Mouse (Mus musculus): ENCODE data around the gene Taar8a. TPM values are rescaled to one million over a fixed set of nuclear protein-coding genes. Genes with fewer than 3 reads are reported as not detected.
A peak's percentile ranks its signal among the peaks of the same experiment; 100 is the strongest.
"Not testable (repeated sequence)": the region's sequence is repeated elsewhere in the genome, so short reads cannot be mapped to it uniquely, and the experiment has no call there.

Gene Taar8a
- polyA plus RNA-seq (2011; ENCODE audit: insufficient read length, low read depth, missing spikeins), result not detected in 2 replicates

DNA sequence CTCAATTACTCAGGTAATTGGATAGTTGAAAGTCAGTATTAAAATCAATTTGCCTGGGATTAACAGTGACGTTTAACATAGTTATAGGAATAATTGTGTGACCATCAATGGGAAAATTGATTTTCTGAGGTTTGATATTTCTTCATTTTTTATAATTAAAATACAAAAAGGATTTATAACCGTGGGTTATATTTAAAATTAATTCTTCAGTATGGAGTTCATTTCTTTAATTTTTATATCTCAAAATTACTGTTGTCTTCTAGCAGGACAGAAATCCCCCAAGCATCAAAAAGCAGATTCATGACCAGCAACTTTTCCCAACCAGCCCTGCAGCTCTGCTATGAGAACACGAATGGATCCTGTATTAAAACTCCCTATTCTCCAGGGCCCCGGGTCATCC lies at the start of gene Taar8a:
TSS of gene Taar8a (plus strand) at position 301 of the 400 bp plus-strand sequence.
- not testable (repeated sequence) for H3K4me1 ChIP-seq (ENCODE audit: control insufficient read depth, insufficient read depth, low read length); H3K4me3 ChIP-seq (ENCODE audit: insufficient read depth, low read length); H3K27ac ChIP-seq (ENCODE audit: insufficient read depth, low read length)

DNA sequence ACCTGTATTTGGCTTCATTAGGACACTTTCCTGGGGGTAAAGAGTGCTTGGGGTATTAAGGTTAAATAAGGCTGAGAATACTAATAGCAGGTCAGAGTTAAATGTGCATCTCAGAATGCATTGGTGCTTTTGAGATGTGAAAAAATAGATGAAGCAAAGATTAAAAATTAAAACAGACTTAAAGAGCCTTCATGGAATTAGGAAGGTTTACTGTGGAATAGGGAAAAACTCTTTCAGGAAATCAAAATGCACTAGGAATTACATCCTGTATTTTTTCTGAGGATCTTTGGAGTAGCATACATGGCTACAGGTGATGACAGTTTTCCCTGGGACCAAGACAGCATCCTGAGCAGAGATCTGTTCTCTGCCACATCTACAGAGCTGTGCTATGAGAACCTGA lies 49.4 kb upstream of the Taar8a start, which contains the start of gene Taar7d:
TSS of gene Taar7d (plus strand) at position 301 of the 400 bp plus-strand sequence.
- Histone ChIP-seq H3K27ac (ENCODE audit: insufficient read depth, low read length) (no peak within 1 kb of the TSS), H3K4me1 (ENCODE audit: control insufficient read depth, insufficient read depth, low read length) (no peaks in the 10 kb centered on the region)
- TF ChIP-seq CTCF (IDR thresholded peaks at IDR 0.05; ENCODE audit: borderline replicate concordance, insufficient read depth, low read length), result no peak
- no peak for TF ChIP-seq POLR2A (IDR thresholded peaks at IDR 0.05; ENCODE audit: low read depth, low read length)

DNA sequence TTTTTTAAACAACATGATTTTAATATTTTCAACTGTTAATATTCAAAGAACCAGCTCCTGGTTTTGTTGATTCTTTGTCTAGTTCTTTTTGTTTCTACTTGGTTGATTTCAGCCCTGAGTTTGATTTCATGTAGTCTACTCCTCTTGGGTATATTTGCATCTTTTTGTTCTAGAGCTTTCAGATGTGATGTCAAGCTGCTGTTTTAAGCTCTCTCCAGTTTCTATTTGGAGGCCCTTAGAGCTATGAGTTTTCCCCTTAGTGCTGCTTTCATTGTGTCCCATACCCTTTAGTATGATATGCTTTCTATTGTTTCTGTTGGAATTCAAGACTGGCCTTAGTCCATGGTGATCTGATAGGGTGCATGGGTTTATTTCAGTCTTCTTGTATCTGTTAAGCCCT lies 45.0 kb upstream of the Taar8a start:
- Histone ChIP-seq H3K4me1 (ENCODE audit: control insufficient read depth, insufficient read depth, low read length) (no peaks in the 10 kb centered on the region), H3K27ac (ENCODE audit: insufficient read depth, low read length) (no peak overlapping the region), H3K4me3 (ENCODE audit: insufficient read depth, low read length) (no peak overlapping the region)
- TF ChIP-seq CTCF (IDR thresholded peaks at IDR 0.05; ENCODE audit: borderline replicate concordance, insufficient read depth, low read length), result no peak
- no peak for TF ChIP-seq POLR2A (IDR thresholded peaks at IDR 0.05; ENCODE audit: low read depth, low read length)

More for the DNA sequence above, 49.4 kb upstream of the Taar8a start, which contains the start of gene Taar7d:
- no peak within 1 kb of the TSS for H3K4me3 ChIP-seq (ENCODE audit: insufficient read depth, low read length)

DNA sequence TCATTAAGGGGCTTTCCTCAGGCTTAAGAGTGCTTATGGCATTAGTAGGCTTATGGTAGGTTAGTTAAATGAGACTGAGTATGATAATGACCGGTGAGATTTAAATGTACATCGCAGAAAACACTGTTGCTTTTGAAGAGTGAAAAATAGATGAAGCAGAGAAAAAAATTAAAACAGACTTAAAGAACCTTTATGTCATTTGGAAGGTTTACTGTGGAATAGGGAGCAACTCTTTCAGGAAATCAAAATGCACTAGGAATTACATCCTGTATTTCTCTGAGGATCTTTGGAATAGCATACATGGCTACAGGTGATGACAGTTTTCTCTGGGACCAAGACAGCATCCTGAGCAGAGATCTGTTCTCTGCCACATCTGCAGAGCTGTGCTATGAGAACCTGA lies 39.0 kb upstream of the Taar8a start, which contains the start of gene Taar7e:
TSS of gene Taar7e (plus strand) at position 301 of the 400 bp plus-strand sequence.
- TF ChIP-seq POLR2A (IDR thresholded peaks at IDR 0.05; ENCODE audit: low read depth, low read length) (no peak), CTCF (IDR thresholded peaks at IDR 0.05; ENCODE audit: borderline replicate concordance, insufficient read depth, low read length) (no peak)
- no peak within 1 kb of the TSS for H3K4me3 ChIP-seq (ENCODE audit: insufficient read depth, low read length)
- no peak within 1 kb of the TSS for H3K27ac ChIP-seq (ENCODE audit: insufficient read depth, low read length)
- no peaks in the 10 kb centered on the region for H3K4me1 ChIP-seq (ENCODE audit: control insufficient read depth, insufficient read depth, low read length)

DNA sequence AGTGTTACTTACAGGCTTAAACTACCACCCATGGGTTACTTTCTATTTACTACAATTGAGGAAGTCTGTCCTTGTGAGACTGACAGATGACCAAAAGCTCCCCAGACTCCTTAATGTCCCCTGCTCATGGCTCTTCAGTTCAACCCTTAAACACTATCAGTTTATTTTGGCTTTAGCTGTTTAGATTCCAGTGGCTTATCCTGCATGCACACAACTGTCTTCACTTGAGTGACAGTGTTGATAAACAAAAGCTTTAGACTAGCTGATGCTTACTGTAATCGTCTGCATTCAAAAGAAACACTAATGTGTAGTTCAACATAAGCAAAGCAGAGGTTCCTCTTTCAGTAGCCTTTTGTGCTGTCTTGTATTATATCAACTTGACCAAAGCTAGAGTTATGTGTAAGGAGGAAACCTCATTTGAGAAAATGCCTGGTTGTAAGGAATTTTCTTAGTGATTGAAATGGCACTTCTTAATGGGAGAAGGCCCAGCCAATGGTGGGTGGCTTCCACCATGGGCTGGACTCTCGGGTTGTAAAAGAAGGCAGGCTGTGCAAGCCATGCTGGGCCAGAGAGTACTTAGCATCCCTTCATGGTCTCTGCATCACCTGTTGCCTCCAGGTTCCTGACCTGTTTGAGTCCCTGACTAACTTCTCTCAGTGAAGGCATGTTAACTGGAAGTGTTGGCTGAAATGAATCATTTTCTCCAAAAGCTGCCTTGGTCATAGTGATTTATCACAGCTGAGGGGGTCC lies 36.0 kb upstream of the Taar8a start:
- no peak overlapping the region for H3K4me3 ChIP-seq (ENCODE audit: insufficient read depth, low read length)
- no peak overlapping the region for H3K27ac ChIP-seq (ENCODE audit: insufficient read depth, low read length)
- no peaks in the 10 kb centered on the region for H3K4me1 ChIP-seq (ENCODE audit: control insufficient read depth, insufficient read depth, low read length)
- TF ChIP-seq POLR2A (IDR thresholded peaks at IDR 0.05; ENCODE audit: low read depth, low read length), result no peak
- TF ChIP-seq CTCF (IDR thresholded peaks at IDR 0.05; ENCODE audit: borderline replicate concordance, insufficient read depth, low read length), result no peak

DNA sequence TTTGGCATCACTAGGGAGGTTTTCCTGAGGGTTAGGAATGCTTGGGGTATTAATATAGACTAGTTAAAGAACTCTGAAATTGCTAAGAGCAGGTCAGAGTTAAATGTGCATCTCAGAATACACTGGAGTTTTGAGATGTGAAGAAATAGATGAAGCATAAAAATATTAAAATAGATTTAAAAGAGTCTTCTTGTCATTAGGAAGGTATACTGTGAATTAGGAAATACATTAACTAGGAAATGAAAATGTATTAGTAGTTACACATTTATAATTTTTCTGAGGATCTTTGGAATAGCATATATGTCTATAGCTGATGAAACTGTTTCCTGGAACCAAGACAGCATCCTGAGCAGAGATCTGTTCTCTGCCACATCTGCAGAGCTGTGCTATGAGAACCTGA lies 27.1 kb upstream of the Taar8a start, which contains the start of gene Taar7f:
TSS of gene Taar7f (plus strand) at position 301 of the 400 bp plus-strand sequence.
- H3K27ac ChIP-seq (ENCODE audit: insufficient read depth, low read length), result no peak within 1 kb of the TSS
- H3K4me1 ChIP-seq (ENCODE audit: control insufficient read depth, insufficient read depth, low read length), result no peaks in the 10 kb centered on the region
- H3K4me3 ChIP-seq (ENCODE audit: insufficient read depth, low read length), result no peak within 1 kb of the TSS
- TF ChIP-seq CTCF (IDR thresholded peaks at IDR 0.05; ENCODE audit: borderline replicate concordance, insufficient read depth, low read length) (no peak), POLR2A (IDR thresholded peaks at IDR 0.05; ENCODE audit: low read depth, low read length) (no peak)

DNA sequence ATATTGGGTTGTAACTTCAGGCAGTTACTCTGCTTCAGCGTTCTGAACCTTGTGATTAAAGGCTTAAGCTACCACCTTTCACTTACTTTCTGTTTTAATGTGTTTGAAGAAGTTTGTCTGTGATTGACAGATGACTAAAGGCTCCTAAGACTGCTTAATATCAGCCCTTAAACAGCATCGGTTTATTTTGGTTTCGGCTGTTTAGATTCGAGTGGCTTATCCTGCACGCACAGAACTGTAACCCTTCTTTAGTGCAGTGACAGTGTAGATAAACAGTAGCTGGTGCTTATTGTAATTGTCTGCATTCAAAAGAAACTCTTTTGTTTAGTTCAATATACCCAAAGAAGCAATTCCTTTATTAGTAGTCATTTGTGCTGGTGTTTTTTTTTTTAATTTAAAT lies 24.3 kb upstream of the Taar8a start:
- no peak overlapping the region for H3K27ac ChIP-seq (ENCODE audit: insufficient read depth, low read length)
- H3K4me3 ChIP-seq (ENCODE audit: insufficient read depth, low read length), result no peak overlapping the region
- TF ChIP-seq POLR2A (IDR thresholded peaks at IDR 0.05; ENCODE audit: low read depth, low read length) (no peak), CTCF (IDR thresholded peaks at IDR 0.05; ENCODE audit: borderline replicate concordance, insufficient read depth, low read length) (no peak)
- H3K4me1 ChIP-seq (ENCODE audit: control insufficient read depth, insufficient read depth, low read length), result no peaks in the 10 kb centered on the region

DNA sequence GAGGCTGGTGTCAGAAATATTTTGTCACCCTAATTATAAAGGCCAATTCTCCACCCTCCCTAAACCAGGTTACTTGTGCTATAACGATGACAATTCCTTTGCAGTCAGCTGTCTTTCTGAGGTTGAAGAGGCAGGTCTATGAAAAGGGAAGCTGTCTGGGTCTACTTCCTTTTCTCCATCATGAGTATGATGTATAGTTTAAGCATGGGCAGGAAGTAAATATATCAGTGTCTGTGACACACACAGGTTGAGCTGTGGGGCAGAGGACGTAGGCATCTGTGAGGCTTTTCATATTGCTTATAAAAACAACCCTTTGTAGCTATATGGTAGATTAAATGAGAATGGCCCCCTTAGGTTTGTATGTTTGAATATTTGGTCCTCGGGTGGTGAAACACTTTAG lies 17.3 kb upstream of the Taar8a start:
- Histone ChIP-seq H3K27ac (ENCODE audit: insufficient read depth, low read length) (no peak overlapping the region), H3K4me3 (ENCODE audit: insufficient read depth, low read length) (no peak overlapping the region), H3K4me1 (ENCODE audit: control insufficient read depth, insufficient read depth, low read length) (no peaks in the 10 kb centered on the region)
- TF ChIP-seq CTCF (IDR thresholded peaks at IDR 0.05; ENCODE audit: borderline replicate concordance, insufficient read depth, low read length), result no peak

DNA sequence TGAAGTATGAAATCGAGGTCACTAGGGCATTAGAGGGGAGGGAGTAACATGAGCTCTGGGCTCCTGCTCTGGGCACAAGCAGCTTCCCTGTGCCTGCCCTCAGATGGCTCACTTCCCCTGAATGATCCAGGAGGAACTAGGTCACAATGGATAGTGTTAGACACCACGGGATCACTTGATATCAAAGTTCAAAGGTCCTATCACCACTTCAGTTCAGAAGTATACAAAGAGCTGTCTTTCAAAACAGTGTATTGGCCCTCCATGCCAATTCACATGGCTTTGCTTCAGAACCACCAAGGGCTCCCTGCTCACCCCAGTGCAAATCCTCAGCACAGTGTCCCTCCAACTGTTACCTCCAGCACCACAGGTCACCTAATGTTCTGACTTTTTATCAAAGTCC lies 1.5 kb upstream of the Taar8a start:
- H3K4me1 ChIP-seq (ENCODE audit: control insufficient read depth, insufficient read depth, low read length); H3K4me3 ChIP-seq (ENCODE audit: insufficient read depth, low read length); H3K27ac ChIP-seq (ENCODE audit: insufficient read depth, low read length): not testable (repeated sequence)

DNA sequence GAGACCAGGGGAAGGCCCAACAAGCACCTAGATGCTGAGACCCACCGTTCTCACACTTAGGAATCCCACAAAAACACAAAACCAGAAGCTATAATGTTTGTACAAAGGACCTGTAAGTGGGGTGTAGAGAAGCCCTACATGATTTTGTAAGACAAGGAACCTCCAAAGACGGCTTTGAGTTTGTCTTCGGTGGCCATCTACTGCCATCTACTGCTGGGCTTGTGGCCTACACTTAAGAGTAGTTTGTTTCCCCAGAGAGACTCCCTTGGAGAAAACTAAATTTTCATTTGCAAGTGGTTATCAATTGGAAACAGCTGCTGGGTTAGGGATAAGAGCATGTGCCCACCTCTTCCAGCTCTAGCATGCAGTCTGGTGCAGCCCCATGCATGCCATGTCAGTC lies 3.9 kb downstream of the Taar8a start:
- H3K4me1 ChIP-seq (ENCODE audit: control insufficient read depth, insufficient read depth, low read length), result no peaks in the 10 kb centered on the region
- TF ChIP-seq CTCF (IDR thresholded peaks at IDR 0.05; ENCODE audit: borderline replicate concordance, insufficient read depth, low read length) (peak; percentile 33; the same call in 1 of the 2 replicates), POLR2A (IDR thresholded peaks at IDR 0.05; ENCODE audit: low read depth, low read length) (no peak)
- no peak overlapping the region for H3K27ac ChIP-seq (ENCODE audit: insufficient read depth, low read length)
- no peak overlapping the region for H3K4me3 ChIP-seq (ENCODE audit: insufficient read depth, low read length)

All from embryonic fibroblast, embryonic 13.5 days (primary cell).